Mouse (Mus musculus): ENCODE measurements around the gene Pyroxd1.
"Not testable (repeated sequence)": the region's sequence is repeated elsewhere in the genome, so short reads cannot be mapped to it uniquely, and the experiment has no call there.

The Pyroxd1 gene

GRCm38 (mm10) chr6:142345440-142346038 is at the start of gene Pyroxd1:
Gene Pyroxd1 (plus strand): TSS chr6:142345654.
- DNase-seq (ENCODE audit: low spot score): peak; percentile 83

DNA sequence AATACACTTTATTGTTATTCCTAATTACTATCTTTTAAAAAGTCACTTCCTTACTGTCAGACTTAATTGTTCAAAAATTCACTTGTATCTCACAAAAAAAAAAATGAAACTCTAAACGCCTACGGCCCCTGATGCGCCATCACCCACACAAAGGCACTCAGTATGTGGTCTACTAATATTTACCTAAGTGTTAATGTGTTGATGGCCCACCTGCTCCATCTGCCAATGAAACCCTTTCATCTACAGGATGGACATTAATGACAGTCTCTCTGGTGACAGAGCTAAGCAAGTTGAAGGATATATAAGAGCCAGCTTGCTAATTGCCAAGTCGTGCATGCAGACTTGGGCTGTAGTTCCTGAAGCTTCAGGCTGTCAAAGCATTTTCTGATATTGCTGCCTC is 47.4 kb upstream of the Pyroxd1 start, which contains the start of gene Iapp:
TSS of gene Iapp (plus strand) at position 326 of the 400 bp plus-strand sequence.
- DNase-seq (ENCODE audit: low spot score): no peak

DNA sequence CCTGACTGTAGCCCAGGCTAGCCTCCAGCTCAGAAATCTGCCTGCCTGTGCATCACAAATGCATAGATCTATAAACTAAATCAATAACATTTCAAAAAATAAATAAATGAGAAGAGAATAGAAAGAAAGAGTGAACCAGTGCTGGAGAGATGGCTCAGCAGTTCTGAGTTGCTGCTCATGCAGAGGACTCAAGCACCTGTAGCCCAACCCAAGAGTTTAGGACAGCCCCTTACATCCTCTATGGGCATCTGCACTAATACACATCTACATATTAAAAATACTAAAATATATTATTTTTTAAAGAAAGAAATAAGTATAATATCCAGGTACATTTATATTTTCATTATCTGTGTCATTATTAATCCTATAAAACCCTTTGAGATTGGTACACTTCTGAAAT is 40.4 kb upstream of the Pyroxd1 start:
- no peak for DNase-seq (ENCODE audit: low spot score)

GRCm38 (mm10) chr6:142314285-142314684 is 31.2 kb upstream of the Pyroxd1 start:
- DNase-seq (ENCODE audit: low spot score): no peak

DNA sequence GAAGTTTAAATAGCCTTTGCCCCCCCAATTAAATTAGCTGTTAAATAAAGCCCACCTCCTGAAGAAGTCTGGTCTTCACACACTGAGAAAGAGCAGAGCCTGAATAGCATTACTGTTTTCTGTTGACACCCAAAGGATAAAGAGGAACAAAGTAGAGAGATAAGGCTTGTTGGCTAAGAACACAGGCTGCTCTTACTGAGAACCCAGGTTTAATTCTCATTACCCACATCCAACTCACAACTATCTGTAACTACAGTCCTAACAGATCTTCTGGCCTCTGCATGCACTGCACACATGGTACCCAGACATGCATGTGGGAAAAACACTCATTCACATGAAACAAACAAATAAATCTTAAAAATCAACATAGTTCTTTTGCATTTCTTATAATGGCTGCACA is 28.3 kb upstream of the Pyroxd1 start:
- no peak for DNase-seq (ENCODE audit: low spot score)

- no peak for DNase-seq (ENCODE audit: low spot score)
Observed at GRCm38 (mm10) chr6:142322881-142323280, 22.6 kb upstream of the Pyroxd1 start, which contains the start of gene Slco1a5. Gene Slco1a5 (minus strand): TSS chr6:142322981.

- DNase-seq (ENCODE audit: low spot score): no peak
Observed at GRCm38 (mm10) chr6:142326598-142326997, 18.9 kb upstream of the Pyroxd1 start.

DNA sequence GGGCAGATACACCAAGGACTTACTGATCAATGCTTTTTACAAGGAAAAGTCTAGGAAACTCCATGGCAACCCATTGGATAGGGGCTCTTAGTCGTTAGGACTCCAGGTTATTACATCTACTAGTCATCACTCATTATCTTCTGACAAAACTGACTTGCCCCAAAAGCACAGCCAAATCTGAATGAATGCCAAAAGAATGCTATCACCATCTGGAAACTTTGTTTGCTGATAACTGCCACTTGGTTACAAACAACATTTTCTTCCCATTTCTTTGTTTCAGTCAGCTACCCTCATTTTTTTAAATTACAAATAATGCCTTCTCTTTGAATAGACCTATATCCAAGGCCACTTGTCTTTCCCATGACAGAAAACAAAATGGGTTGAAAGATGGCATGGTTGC is 16.3 kb upstream of the Pyroxd1 start:
- DNase-seq (ENCODE audit: low spot score): no peak

GRCm38 (mm10) chr6:142338961-142339360 is 6.5 kb upstream of the Pyroxd1 start:
- no peak for DNase-seq (ENCODE audit: low spot score)

DNA sequence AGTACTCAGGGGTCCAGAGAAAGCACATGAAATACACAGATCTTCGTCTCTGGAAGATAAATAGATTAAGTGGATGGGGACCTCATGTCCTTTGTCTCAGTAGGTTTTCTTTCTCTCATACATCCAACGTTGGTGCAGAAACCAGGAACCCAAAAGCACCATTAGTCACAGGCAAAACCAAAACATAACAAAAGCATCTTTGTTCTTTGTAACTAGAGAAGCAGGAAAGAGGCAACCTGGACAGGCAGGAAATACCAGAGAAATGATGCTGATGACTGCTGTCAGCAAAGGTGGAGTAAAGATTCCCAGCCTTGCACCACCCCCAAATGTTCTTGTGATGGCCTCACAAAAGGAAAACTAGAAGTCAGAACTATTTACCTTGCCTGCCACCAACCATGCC is 5.9 kb upstream of the Pyroxd1 start:
- no peak for DNase-seq (ENCODE audit: low spot score)

- DNase-seq (ENCODE audit: low spot score): peak; percentile 27
Observed at GRCm38 (mm10) chr6:142343561-142343960, 1.9 kb upstream of the Pyroxd1 start.

DNA sequence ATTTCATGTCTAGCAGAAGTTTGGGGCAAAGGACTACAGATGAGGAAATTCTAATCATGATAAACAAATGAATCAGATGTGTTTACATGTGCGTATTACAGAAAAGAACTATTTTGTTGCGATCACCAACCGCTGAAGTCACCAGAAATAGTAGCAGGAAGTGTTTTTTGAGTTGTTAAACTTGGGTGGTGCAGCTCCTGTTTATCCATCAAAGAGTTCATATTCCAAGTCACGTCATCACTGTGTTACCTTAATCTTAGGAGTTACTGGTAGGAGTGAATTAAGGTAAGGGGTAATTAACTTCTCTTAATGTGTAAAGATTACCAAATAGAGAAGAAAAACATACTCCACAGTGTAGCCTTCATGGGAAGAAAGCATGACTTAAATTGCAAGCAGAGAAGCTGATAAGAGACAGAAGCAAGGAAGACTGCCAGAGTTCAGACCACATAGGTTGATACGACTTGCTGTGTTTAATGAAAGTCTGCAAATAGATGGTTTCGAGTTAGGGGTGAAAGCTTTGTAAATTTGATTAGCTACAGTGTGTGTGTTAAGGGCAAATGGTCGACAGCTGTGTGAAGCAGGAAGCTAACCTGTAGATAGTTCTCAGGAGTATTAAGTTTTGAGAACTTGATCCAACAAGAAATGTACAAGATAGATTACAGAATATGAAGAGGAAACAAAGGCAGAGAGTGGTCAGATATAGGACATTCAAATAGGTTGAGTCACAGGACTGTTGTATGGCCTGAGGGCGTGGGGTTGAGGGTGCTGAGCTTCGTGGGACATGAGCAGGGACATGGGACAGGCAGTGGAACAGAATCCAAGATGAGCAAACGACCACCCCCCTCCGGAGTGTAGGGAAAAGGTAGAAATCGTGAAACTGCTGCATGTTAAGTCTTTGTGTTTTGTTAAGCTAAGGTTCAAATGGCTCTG is 992 bp downstream of the Pyroxd1 start:
- DNase-seq (ENCODE audit: low spot score): no peak

DNA sequence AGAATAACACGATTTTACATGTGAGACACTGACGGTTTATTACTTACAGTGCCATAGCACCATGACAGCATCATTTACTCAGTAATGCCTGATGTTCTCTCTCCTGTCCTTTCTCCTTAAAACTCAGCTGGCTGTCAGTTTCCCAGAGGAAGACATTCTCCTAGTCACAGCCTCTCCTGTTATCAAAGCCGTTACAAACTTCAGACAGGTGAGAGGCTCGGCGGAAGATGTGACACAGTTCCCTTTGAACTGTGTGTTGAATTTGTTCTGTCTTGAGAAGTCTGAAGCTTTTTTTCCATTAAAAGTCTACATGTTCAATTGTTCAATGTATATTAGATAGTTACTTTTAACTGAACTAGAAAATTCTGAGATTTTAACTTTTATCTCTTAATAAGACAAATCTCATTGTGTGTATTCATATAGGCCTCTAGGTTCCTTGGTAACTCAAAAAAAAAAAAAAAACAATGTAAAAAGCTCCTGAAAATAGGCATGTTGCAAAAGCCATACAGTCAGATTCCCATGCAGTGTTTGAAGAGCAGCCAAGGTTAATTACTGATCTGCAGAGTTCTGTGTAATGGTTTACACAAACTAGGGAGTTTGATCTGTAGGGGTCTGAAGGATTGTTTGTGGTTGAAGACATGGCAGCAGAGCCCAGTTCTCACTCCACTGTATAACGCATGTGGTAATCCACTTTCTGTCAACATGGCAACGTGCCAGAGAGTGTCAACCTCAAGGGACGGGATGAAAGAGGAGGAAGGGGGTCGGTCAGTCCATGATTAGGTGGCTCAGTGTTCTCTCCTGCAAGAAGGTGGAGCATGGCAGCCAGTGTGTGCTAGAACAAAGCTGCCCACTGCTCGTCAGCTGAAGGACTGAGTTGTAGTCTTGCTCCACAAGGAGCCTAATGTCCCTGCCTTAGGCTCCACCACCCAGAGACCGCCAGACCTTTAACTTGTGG is 2.3 kb downstream of the Pyroxd1 start:
- no peak for DNase-seq (ENCODE audit: low spot score)

DNA sequence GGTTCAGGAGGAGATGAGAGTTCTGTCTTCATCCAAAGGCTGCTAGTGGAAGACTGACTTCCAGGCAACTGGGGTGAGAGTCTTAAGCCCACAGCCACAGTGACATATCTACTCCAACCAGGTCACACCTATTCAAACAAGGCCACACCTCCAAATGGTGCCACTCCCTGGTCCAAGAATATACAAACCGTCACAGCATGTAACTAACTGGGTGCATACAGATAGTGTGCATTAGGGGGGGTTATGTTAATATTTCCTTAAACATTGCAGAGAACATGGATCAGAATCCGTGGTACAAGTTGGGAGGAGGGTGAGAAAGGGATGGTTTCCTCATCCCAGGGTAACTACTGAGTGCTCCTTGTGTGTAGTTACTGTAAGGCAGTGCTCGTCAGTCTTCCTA is 6.6 kb downstream of the Pyroxd1 start:
- not testable (repeated sequence) for DNase-seq (ENCODE audit: low spot score)

DNA sequence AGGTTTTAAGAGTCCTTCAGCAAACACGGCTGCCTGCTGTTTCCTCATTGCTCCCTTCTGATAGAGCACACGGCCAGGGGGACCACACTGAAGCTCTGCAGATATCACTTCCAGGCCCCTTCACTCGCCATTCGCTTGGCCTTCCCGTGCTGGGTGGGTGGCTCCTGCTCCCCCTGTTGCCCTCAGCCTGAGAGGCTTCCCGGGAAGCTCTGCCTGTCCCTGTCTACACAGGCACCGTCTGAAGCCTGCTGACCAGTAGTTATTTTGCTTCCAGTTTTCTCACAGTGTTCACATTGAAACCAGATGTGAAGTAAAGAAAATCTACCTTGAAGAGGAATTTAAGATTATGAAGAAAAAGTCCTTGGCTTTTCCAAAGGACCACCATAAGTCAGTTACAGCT is 11.7 kb downstream of the Pyroxd1 start:
- no peak for DNase-seq (ENCODE audit: low spot score)

- no peak for DNase-seq (ENCODE audit: low spot score)
Observed at GRCm38 (mm10) chr6:142362036-142362435, 16.6 kb downstream of the Pyroxd1 start.

GRCm38 (mm10) chr6:142363019-142363576 is 17.6 kb downstream of the Pyroxd1 start:
- no peak for DNase-seq (ENCODE audit: low spot score)

DNA sequence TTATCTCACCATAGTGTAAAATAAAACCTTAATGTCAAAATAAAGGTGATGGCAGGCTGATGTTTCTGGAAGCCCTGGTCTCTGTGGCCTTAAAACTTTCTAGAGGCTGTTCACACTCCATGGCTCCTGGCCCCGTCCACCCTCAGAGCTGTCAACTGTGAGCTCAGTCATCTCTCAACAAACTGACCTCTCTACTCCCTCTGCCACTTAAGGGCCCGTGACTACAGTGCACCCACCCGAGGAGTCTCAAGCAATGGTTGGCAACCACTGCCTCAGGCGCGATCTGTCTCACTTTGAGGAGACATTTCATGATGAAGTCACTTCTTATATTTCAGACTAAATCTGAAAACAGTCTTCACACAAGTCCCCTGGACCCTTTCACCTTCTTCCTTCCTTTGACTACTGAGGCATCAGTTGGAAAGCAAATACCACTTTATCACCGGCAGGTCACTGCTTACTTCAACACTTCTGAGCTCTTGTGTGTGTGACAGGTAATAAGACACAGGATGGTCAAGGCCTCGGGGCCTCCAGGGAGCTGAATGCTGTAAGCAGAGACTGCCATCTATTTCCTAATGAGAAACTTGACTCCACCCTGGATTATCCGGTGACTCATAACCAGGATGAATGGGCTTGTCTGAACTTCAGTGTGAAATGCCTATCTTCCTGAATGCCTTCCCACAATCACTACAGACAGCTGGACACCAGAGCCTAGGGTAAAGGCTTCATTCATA is 20.5 kb downstream of the Pyroxd1 start:
- no peak for DNase-seq (ENCODE audit: low spot score)

DNA sequence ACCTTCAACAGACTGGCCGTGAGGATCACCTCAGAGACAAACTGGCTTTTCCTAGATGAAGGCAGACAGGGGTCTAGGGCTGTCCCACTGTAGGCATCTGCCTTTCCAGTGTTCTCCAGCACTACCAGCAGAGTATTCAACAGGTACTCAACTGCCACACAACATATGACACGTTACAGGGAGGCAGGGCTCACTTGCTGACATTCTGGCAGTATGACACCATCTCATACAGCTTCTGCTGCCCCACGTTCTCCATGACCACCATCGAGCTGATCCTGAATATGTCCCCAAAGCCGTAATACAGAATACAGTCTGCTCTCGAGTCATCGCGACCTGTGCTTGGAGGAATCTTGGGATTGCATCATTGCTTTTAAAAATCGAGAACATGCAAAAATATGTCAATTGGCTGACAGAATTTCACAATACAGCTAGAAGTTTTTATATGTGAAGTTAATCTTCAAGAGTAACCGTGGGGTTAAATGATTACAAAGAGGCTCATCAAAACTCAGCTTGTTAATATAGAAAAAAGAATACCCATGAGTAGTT is 21.1 kb downstream of the Pyroxd1 start:
- no peak for DNase-seq (ENCODE audit: low spot score)

DNA sequence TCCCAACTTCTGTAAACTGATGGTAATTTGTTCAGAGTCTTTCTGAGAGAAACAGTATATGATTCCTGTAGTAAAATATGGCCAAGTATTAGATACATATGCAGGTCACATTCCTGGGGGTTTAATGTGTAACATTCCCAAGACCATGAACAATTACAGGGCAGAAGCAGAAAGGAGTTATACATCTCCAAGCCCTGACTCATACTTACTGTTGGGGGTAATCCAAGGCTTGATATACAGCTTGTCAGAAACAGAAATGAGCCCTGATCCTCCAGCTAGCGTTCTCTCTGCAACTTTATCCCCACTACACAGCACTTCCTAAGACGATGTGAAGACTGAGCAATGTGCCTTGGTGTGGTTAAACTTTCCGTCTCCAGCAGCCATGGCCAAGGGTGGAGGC is 22.1 kb downstream of the Pyroxd1 start:
- DNase-seq (ENCODE audit: low spot score): no peak

GRCm38 (mm10) chr6:142369568-142369967 is 24.1 kb downstream of the Pyroxd1 start:
- no peak for DNase-seq (ENCODE audit: low spot score)

All from ovary, postnatal 36 days (tissue).